Comparison of ENCODE assay signal across 10 mouse cellular contexts in the genomic region with DNA sequence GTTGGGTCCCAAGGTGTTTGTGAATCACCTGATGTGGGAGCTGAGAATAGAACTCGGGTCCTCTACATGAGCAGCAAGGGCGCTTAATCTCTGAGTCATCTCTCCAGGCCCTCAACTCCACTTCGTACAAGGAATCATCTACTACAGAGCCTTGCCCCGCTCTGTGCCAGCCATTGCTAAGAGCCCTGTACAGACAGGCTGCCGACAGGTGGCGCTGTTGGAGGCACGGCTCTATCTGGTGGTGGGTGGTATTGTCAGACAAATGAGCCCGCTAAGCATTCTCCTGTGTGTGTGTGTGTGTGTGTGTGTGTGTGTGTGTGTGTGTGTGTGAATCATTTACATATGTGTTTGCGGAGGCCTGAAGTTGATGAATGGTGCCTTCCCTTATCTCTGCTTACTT. TPM values are rescaled to one million over a fixed set of nuclear protein-coding genes. Genes with fewer than 3 reads are reported as not detected.
DNase-seq lines count a peak whose midpoint lies in the region; ATAC-seq lines count a peak whose summit lies in the region.
"Had no signal": no experiment of that assay in that cellular context is flagged by ENCODE, and none has a peak within 500 bp of the region (broad histone marks: within the 10 kb centered on the region; RNA-seq: fewer than 3 reads in every experiment).

No protein-coding gene starts in this region.

- H3K36me3 ChIP-seq in heart, embryonic 11.5 days (ENCODE audit: control insufficient read depth, insufficient read depth, low read length) = no peaks in the 10 kb centered on the region
- H3K36me3 ChIP-seq: heart, embryonic 13.5 days; limb, embryonic 12.5 days had no signal

- H3K9ac ChIP-seq in heart, embryonic 11.5 days (ENCODE audit: low read depth, low read length) = no peak overlapping the region
- H3K9ac ChIP-seq: heart, embryonic 13.5 days; limb, embryonic 12.5 days had no signal

- H3K4me3 ChIP-seq in heart, embryonic 11.5 days (ENCODE audit: low read depth, low read length) = no peak overlapping the region
- H3K4me3 ChIP-seq: heart, embryonic 13.5 days; limb, embryonic 12.5 days had no signal

- 77% methylated on average over 9 of the region's 9 CpGs for WGBS in heart, embryonic 11.5 days (ENCODE audit: insufficient replicate concordance)

- no peaks in the 10 kb centered on the region for H3K27me3 ChIP-seq in heart, embryonic 11.5 days (ENCODE audit: control insufficient read depth, insufficient read depth, low read length)
- H3K27me3 ChIP-seq: heart, embryonic 13.5 days; limb, embryonic 12.5 days had no signal

- DNase-seq in heart, postnatal 4 days = peak; percentile 36
- peak; percentile 43 for DNase-seq in thymus, postnatal 0 days (ENCODE audit: low spot score)
- no peak for DNase-seq in thymus, postnatal 10 days (ENCODE audit: low spot score in 2 of 2)
- DNase-seq in thymus, postnatal 36 days = peak; percentile 31 to 35
- DNase-seq in urinary bladder, adult 2 months (ENCODE audit: low spot score) = no peak
- no peak for DNase-seq in heart, adult 9 months (ENCODE audit: low spot score in 2 of 2)

- peaks cover under 1% of the 10 kb centered on the region for H3K4me1 ChIP-seq in heart, embryonic 11.5 days (ENCODE audit: control insufficient read depth, insufficient read depth, low read length)

- ATAC-seq in heart, embryonic 11.5 days (replicated peaks; ENCODE audit: insufficient number of reproducible peaks, low FRiP score, low TSS enrichment) = no peak
- peak; percentile 46; the same call in 1 of the 2 replicates for ATAC-seq in erythroid progenitor cell, adult 5-6 weeks (replicated peaks; ENCODE audit: low FRiP score, poor library complexity, severe bottlenecking)

- no peak overlapping the region for H3K4me2 ChIP-seq in heart, embryonic 11.5 days
- H3K4me2 ChIP-seq: heart, embryonic 13.5 days; limb, embryonic 12.5 days had no signal

- no peak overlapping the region for H3K27ac ChIP-seq in heart, embryonic 11.5 days (ENCODE audit: low read depth, low read length)
- H3K27ac ChIP-seq: heart, embryonic 13.5 days; limb, embryonic 12.5 days had no signal

- H3K9me3 ChIP-seq in heart, embryonic 11.5 days (replicated peaks; ENCODE audit: control insufficient read depth, low read length) = no peaks in the 10 kb centered on the region
- H3K9me3 ChIP-seq: heart, embryonic 13.5 days; limb, embryonic 12.5 days had no signal

RNA-seq across cellular contexts. Expression of a gene that starts 30.9 kb away (rescaled TPM):
- 100 to 1,000 TPM; 198 to 199 TPM for total RNA-seq in heart, postnatal 4 days (2021)
- polyA plus RNA-seq in heart, embryonic 11.5 days (2014; fragmentation: Nextera tagmentation; extraction: Ambion mirVana) = 136 and 137 TPM in 2 replicates
- polyA plus RNA-seq in thymus, postnatal 0 days (2015; fragmentation: Nextera tagmentation; extraction: Ambion mirVana) = 124 and 130 TPM in 2 replicates
- 20.2 and 37.3 TPM in 2 replicates for total RNA-seq in erythroid progenitor cell, adult 5-6 weeks (2015; ENCODE audit: low replicate concordance)
- total RNA-seq in erythroid progenitor cell, adult 5-6 weeks (2017; ENCODE audit: low replicate concordance) = 21.2 and 37.5 TPM in 2 replicates
- polyA plus RNA-seq in urinary bladder, adult 2 months (2012; rRNA removed) = 152 and 161 TPM in 2 replicates

Comparison
In these comparisons a context has a peak if more than half of its experiments do, and no peak if none do; other contexts are left out.
1. DNase-seq: peak in heart, postnatal 4 days (single experiment), thymus, postnatal 0 days (single experiment) and thymus, postnatal 36 days (2 of 2); none in thymus, postnatal 10 days (0 of 2), urinary bladder, adult 2 months (single experiment) and heart, adult 9 months (0 of 2).